In the genomic region with DNA sequence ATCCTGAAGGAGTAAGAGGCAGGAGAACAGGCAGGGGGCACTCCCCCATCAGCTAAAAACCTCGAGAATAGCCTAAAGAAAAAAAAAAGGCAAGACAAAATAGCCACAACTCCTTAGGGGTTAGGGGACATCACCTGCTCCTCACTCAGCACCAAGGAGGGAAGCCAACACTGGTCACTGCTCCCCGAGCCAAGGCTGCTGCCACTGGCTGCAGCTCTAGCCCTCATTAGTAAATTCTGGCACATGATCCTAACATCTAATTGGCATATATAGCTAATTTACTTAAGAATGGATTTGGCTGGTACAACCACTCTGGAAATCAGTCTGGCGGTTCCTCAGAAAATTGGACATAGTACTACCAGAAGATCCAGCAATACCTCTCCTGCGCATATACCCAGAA, we compare ENCODE assay signal across 24 mouse cellular contexts.
DNase-seq lines count a peak whose midpoint lies in the region; ATAC-seq and TF ChIP-seq lines count a peak whose summit lies in the region.
"Had no signal": no experiment of that assay in that cellular context is flagged by ENCODE, and none has a peak within 500 bp of the region (broad histone marks: within the 10 kb centered on the region; RNA-seq: fewer than 3 reads in every experiment).

No protein-coding gene starts in this region.

- H3K9ac ChIP-seq in forebrain, embryonic 15.5 days (replicated peaks), result no peak overlapping the region
- H3K9ac ChIP-seq in forebrain, embryonic 11.5 days (ENCODE audit: low read length), result no peak overlapping the region
- H3K9ac ChIP-seq in midbrain, embryonic 11.5 days (ENCODE audit: low read length), result no peak overlapping the region
- no peak overlapping the region for H3K9ac ChIP-seq in midbrain, embryonic 15.5 days
- no peak overlapping the region for H3K9ac ChIP-seq in forebrain, embryonic 16.5 days (replicated peaks; ENCODE audit: low read depth, low read length)
- H3K9ac ChIP-seq: embryonic facial prominence, embryonic 13.5 days; hindbrain, embryonic 12.5 days; hindbrain, embryonic 15.5 days had no signal

- 0 out of 2 replicates have a peak, but pooled peaks have one; percentile 53 for ATAC-seq in forebrain, embryonic 15.5 days (replicated peaks)
- no peak for ATAC-seq in forebrain, embryonic 11.5 days (replicated peaks; ENCODE audit: low FRiP score)
- no peak for ATAC-seq in midbrain, embryonic 11.5 days (ENCODE audit: low FRiP score)
- no peak for ATAC-seq in midbrain, embryonic 15.5 days (replicated peaks)
- peak; percentile 83 for ATAC-seq in forebrain, embryonic 16.5 days
- ATAC-seq: intestine, postnatal 0 days had no signal

- no peak overlapping the region for H3K4me2 ChIP-seq in forebrain, embryonic 15.5 days (replicated peaks)
- no peak overlapping the region for H3K4me2 ChIP-seq in forebrain, embryonic 11.5 days (ENCODE audit: low read depth, low read length, severe bottlenecking)
- no peak overlapping the region for H3K4me2 ChIP-seq in midbrain, embryonic 11.5 days
- H3K4me2 ChIP-seq in midbrain, embryonic 15.5 days, result no peak overlapping the region
- no peak overlapping the region for H3K4me2 ChIP-seq in forebrain, embryonic 16.5 days (ENCODE audit: low read length)
- H3K4me2 ChIP-seq: embryonic facial prominence, embryonic 13.5 days; heart, embryonic 11.5 days; hindbrain, embryonic 12.5 days; hindbrain, embryonic 15.5 days had no signal

- H3K27me3 ChIP-seq in cerebellum, adult 2 months (ENCODE audit: control insufficient read depth, insufficient read depth, low read length), result no peaks in the 10 kb centered on the region
- H3K27me3 ChIP-seq in forebrain, embryonic 15.5 days, result no peaks in the 10 kb centered on the region
- H3K27me3 ChIP-seq in forebrain, embryonic 11.5 days (ENCODE audit: control insufficient read depth, insufficient read depth, low read length), result no peaks in the 10 kb centered on the region
- H3K27me3 ChIP-seq in midbrain, embryonic 11.5 days (ENCODE audit: control insufficient read depth, insufficient read depth, low read length), result no peaks in the 10 kb centered on the region
- H3K27me3 ChIP-seq in midbrain, embryonic 15.5 days (replicated peaks), result no peaks in the 10 kb centered on the region
- no peaks in the 10 kb centered on the region for H3K27me3 ChIP-seq in forebrain, embryonic 16.5 days (replicated peaks; ENCODE audit: control insufficient read depth, insufficient read depth, low read length)
- H3K27me3 ChIP-seq: embryonic facial prominence, embryonic 13.5 days; hindbrain, embryonic 12.5 days; hindbrain, embryonic 15.5 days had no signal

- TF ChIP-seq CTCF in cerebellum, adult 2 months (IDR thresholded peaks at IDR 0.05; ENCODE audit: borderline replicate concordance, insufficient read depth, low read depth, low read length), result no peak

- H3K4me3 ChIP-seq in cerebellum, adult 2 months (replicated peaks; ENCODE audit: insufficient read depth, low read depth, low read length), result no peak overlapping the region
- no peak overlapping the region for H3K4me3 ChIP-seq in forebrain, embryonic 15.5 days
- no peak overlapping the region for H3K4me3 ChIP-seq in forebrain, embryonic 11.5 days (ENCODE audit: low read depth, low read length)
- H3K4me3 ChIP-seq in midbrain, embryonic 11.5 days (ENCODE audit: low read depth, low read length), result no peak overlapping the region
- no peak overlapping the region for H3K4me3 ChIP-seq in midbrain, embryonic 15.5 days
- H3K4me3 ChIP-seq in forebrain, embryonic 16.5 days (replicated peaks; ENCODE audit: low read length), result no peak overlapping the region
- H3K4me3 ChIP-seq: embryonic facial prominence, embryonic 10.5 days; embryonic facial prominence, embryonic 13.5 days; erythroblast, embryonic 14.5 days; heart, adult 2 months; hindbrain, embryonic 12.5 days; hindbrain, embryonic 15.5 days had no signal

- 0 out of 2 replicates have a peak, but pooled peaks cover 2% of the 10 kb centered on the region for H3K4me1 ChIP-seq in cerebellum, adult 2 months (ENCODE audit: control insufficient read depth, insufficient read depth, low read length)
- 0 out of 2 replicates have a peak, but pooled peaks cover 3% of the 10 kb centered on the region for H3K4me1 ChIP-seq in forebrain, embryonic 15.5 days
- 0 out of 2 replicates have a peak, but pooled peaks cover 2% of the 10 kb centered on the region for H3K4me1 ChIP-seq in forebrain, embryonic 11.5 days (replicated peaks; ENCODE audit: control insufficient read depth, insufficient read depth, low read length)
- H3K4me1 ChIP-seq in midbrain, embryonic 11.5 days (ENCODE audit: control insufficient read depth, insufficient read depth, low read length), result peaks cover 3% of the 10 kb centered on the region; the same call in 1 of the 2 replicates
- no peaks in the 10 kb centered on the region for H3K4me1 ChIP-seq in midbrain, embryonic 15.5 days
- no peaks in the 10 kb centered on the region for H3K4me1 ChIP-seq in forebrain, embryonic 16.5 days (replicated peaks; ENCODE audit: control insufficient read depth, insufficient read depth, low read length)

- TF ChIP-seq POLR2A in cerebellum, adult 2 months (IDR thresholded peaks at IDR 0.05; ENCODE audit: borderline replicate concordance, insufficient read depth, low read length), result no peak

- WGBS in cerebellum, adult 2 months, result 58% methylated on average over 4 of the region's 4 CpGs
- WGBS in forebrain, embryonic 15.5 days, result 55% methylated on average over 4 of the region's 4 CpGs
- WGBS in forebrain, embryonic 11.5 days, result 82% methylated on average over 4 of the region's 4 CpGs
- WGBS in midbrain, embryonic 11.5 days, result 92% methylated on average over 4 of the region's 4 CpGs
- 73% methylated on average over 4 of the region's 4 CpGs for WGBS in midbrain, embryonic 15.5 days
- WGBS in forebrain, embryonic 16.5 days, result 54% methylated on average over 4 of the region's 4 CpGs

- H3K27ac ChIP-seq in cerebellum, adult 2 months (ENCODE audit: insufficient read depth, low read length), result no peak overlapping the region
- no peak overlapping the region for H3K27ac ChIP-seq in forebrain, embryonic 15.5 days (replicated peaks)
- no peak overlapping the region for H3K27ac ChIP-seq in forebrain, embryonic 11.5 days (ENCODE audit: low read depth, low read length)
- no peak overlapping the region for H3K27ac ChIP-seq in midbrain, embryonic 11.5 days (ENCODE audit: low read depth, low read length)
- H3K27ac ChIP-seq in midbrain, embryonic 15.5 days, result no peak overlapping the region
- H3K27ac ChIP-seq in forebrain, embryonic 16.5 days (ENCODE audit: low read length), result no peak overlapping the region
- H3K27ac ChIP-seq: embryonic facial prominence, embryonic 10.5 days; embryonic facial prominence, embryonic 13.5 days; heart, adult 2 months; hindbrain, embryonic 12.5 days; hindbrain, embryonic 15.5 days had no signal

- no peaks in the 10 kb centered on the region for H3K36me3 ChIP-seq in forebrain, embryonic 15.5 days
- no peaks in the 10 kb centered on the region for H3K36me3 ChIP-seq in forebrain, embryonic 11.5 days (ENCODE audit: control insufficient read depth, insufficient read depth, low read length)
- no peaks in the 10 kb centered on the region for H3K36me3 ChIP-seq in midbrain, embryonic 11.5 days (ENCODE audit: control insufficient read depth, insufficient read depth, low read length)
- H3K36me3 ChIP-seq in midbrain, embryonic 15.5 days (replicated peaks), result no peaks in the 10 kb centered on the region
- H3K36me3 ChIP-seq in forebrain, embryonic 16.5 days (ENCODE audit: control insufficient read depth, insufficient read depth), result no peaks in the 10 kb centered on the region
- H3K36me3 ChIP-seq: embryonic facial prominence, embryonic 10.5 days; embryonic facial prominence, embryonic 13.5 days; hindbrain, embryonic 12.5 days; hindbrain, embryonic 15.5 days had no signal

- no peaks in the 10 kb centered on the region for H3K9me3 ChIP-seq in forebrain, embryonic 15.5 days
- no peaks in the 10 kb centered on the region for H3K9me3 ChIP-seq in forebrain, embryonic 11.5 days (ENCODE audit: control insufficient read depth, low read length)
- no peaks in the 10 kb centered on the region for H3K9me3 ChIP-seq in midbrain, embryonic 11.5 days (ENCODE audit: control insufficient read depth, low read length)
- H3K9me3 ChIP-seq in midbrain, embryonic 15.5 days, result no peaks in the 10 kb centered on the region
- no peaks in the 10 kb centered on the region for H3K9me3 ChIP-seq in forebrain, embryonic 16.5 days (ENCODE audit: control insufficient read depth, low read length)
- H3K9me3 ChIP-seq: embryonic facial prominence, embryonic 10.5 days; embryonic facial prominence, embryonic 13.5 days; hindbrain, embryonic 12.5 days; hindbrain, embryonic 15.5 days had no signal

- peak; percentile 25 to 47 for DNase-seq in cerebellum, postnatal 10 days
- DNase-seq in cerebellum, adult 2 months, result no peak
- no peak for DNase-seq in forebrain, embryonic 11.5 days (ENCODE audit: low spot score)
- DNase-seq in midbrain, embryonic 11.5 days (ENCODE audit: low spot score, missing footprints), result peak; percentile 14
- DNase-seq in adipocyte (ENCODE audit: low spot score), result no peak
- DNase-seq: adrenal gland, adult 8-10 months; adrenal gland, postnatal 25 days; cerebellum, adult 18-20 months; cerebellum, adult 9-11 months; cerebellum, postnatal 36 days; embryo, embryonic 11 days; gastrocnemius, postnatal 25 days; heart, adult 2 months; kidney, adult 2 months had no signal

Comparison
In these comparisons a context has a peak if more than half of its experiments do, and no peak if none do; other contexts are left out.
1. DNase-seq: peak in cerebellum, postnatal 10 days (2 of 2) and midbrain, embryonic 11.5 days (single experiment); none in cerebellum, adult 2 months (0 of 2), forebrain, embryonic 11.5 days (single experiment) and adipocyte (single experiment).
2. ATAC-seq: peak in forebrain, embryonic 15.5 days (single experiment) and forebrain, embryonic 16.5 days (single experiment); none in forebrain, embryonic 11.5 days (single experiment), midbrain, embryonic 11.5 days (single experiment) and midbrain, embryonic 15.5 days (single experiment).